Mouse (Mus musculus) heart, adult 2 months (tissue): Measurements from ENCODE around the gene Egfr. TPM values are rescaled to one million over a fixed set of nuclear protein-coding genes. Genes with fewer than 3 reads are reported as not detected.

Experiments
- DNase-seq, 2 experiments: peaks; one replicate each; pipeline ENCODE4 v3.0.0; 2021
- H3K27ac ChIP-seq: fragments of 200-600 bp; 2 replicates; pipeline ENCODE4 v1.8.1; 2022
- H3K27me3 ChIP-seq: fragments of 200-500 bp; 2 replicates; pipeline ENCODE4 v1.6.1; 2012; ENCODE audit warnings: mild to moderate bottlenecking, low read length, inconsistent platforms, mixed read lengths; ENCODE audit not compliant: control insufficient read depth, insufficient read depth
- H3K36me3 ChIP-seq: fragments of 200-500 bp; 2 replicates; pipeline ENCODE4 v1.6.1; 2012; ENCODE audit warnings: low read length, inconsistent platforms; ENCODE audit not compliant: control insufficient read depth, insufficient read depth
- H3K4me1 ChIP-seq: fragments of 200-500 bp; 2 replicates; pipeline ENCODE4 v1.6.1; 2011; ENCODE audit warnings: low read length; ENCODE audit not compliant: control insufficient read depth, insufficient read depth
- H3K4me3 ChIP-seq: fragments of 200-600 bp; 2 replicates; pipeline ENCODE4 v1.8.1; 2022
- H3K79me2 ChIP-seq: fragments of 200-500 bp; replicated peaks from 2 replicates; pipeline ENCODE4 v1.6.1; 2012; ENCODE audit warnings: mild to moderate bottlenecking, inconsistent platforms, low read length, moderate library complexity, mixed read lengths; ENCODE audit not compliant: control insufficient read depth, insufficient read depth
- H3K9ac ChIP-seq: fragments of 200-500 bp; 2 replicates; pipeline ENCODE4 v1.6.1; 2012; ENCODE audit warnings: low read depth, mild to moderate bottlenecking, control low read depth, inconsistent platforms, low read length, mixed read lengths
- CTCF ChIP-seq: fragments of 200-600 bp; IDR thresholded peaks from 2 replicates; pipeline ENCODE4 v1.8.1; 2022; ENCODE audit warnings: antibody characterized with exemption, mild to moderate bottlenecking, moderate library complexity
- EP300 ChIP-seq: fragments of 200-500 bp; IDR thresholded peaks from 2 replicates; pipeline ENCODE4 v1.6.1; 2011; ENCODE audit warnings: low read depth, low read length, control low read depth; ENCODE audit not compliant: insufficient read depth
- POLR2A ChIP-seq: fragments of 200-500 bp; IDR thresholded peaks from 2 replicates; pipeline ENCODE4 v1.6.1; 2011; ENCODE audit warnings: mild to moderate bottlenecking, low read depth, low read length, control low read depth; ENCODE audit not compliant: insufficient read depth
- WGBS: fragments of 180-500 bp; shearing (Covaris S2); methylation state at CpG from one replicate; pipeline ENCODE4 v1.1.7; 2018; 5-methylcytosine and 5-hydroxymethylcytosine counted together
- intact Hi-C: fragments of 180-260 bp; cut with DNase I; formaldehyde crosslinking; loops from one replicate; pipeline ENCODE4 v1.15.1; 2025
- polyA plus RNA-seq: library from polyadenylated mRNA; depleted of rRNA; stranded (reverse); fragments of >200 nt; gene quantifications from 2 replicates; pipeline ENCODE4 v1.2.3, GENCODE M21; 2012; rRNA removed
- total RNA-seq, 2 experiments: library from RNA; stranded (reverse); gene quantifications; 2 replicates each; pipeline ENCODE4 v1.2.3; 2021

Gene Egfr
- total and polyA plus RNA-seq, 3 experiments, result 4.4 to 10.5 (median 4.9) TPM

- intact Hi-C loops, result no loop called here
- 64% methylated on average over 1 of the region's 1 CpGs for WGBS
- TF ChIP-seq EP300, result no peak
- TF ChIP-seq CTCF, result no peak
- no peak for TF ChIP-seq POLR2A
Measured at GRCm38 (mm10) chr11:16958520-16958919, 206.5 kb downstream of the Egfr start.

More at GRCm38 (mm10) chr11:16958520-16958919, 206.5 kb downstream of the Egfr start:
- Histone ChIP-seq H3K36me3 (no peaks in the 10 kb centered on the region), H3K4me3 (no peak overlapping the region), H3K27me3 (no peaks in the 10 kb centered on the region), H3K4me1 (no peaks in the 10 kb centered on the region), H3K27ac (no peak overlapping the region), H3K79me2 (no peaks in the 10 kb centered on the region), H3K9ac (no peak overlapping the region)
- no peak for DNase-seq

Other genes starting within 250 kb of the Egfr start
- 1 to 10 TPM; 2.6 to 4.0 TPM for gene Sec61g, start 243.7 kb upstream of the Egfr start, total RNA-seq
- 17.5 and 18.0 TPM in 2 replicates for gene Sec61g, start 243.7 kb upstream of the Egfr start, polyA plus RNA-seq
- under 1 TPM; 0.30 to 0.37 TPM for gene Fbxo48, start 199.2 kb downstream of the Egfr start, total RNA-seq
- gene Fbxo48, start 199.2 kb downstream of the Egfr start, polyA plus RNA-seq, result 0.06 and 0.18 TPM in 2 replicates